Mouse (Mus musculus) kidney, adult 2 months (tissue): Measurements from ENCODE around the gene Egflam. TPM values are rescaled to one million over a fixed set of nuclear protein-coding genes. Genes with fewer than 3 reads are reported as not detected.
A peak's percentile ranks its signal among the peaks of the same experiment; 100 is the strongest.

Experiments used
- DNase-seq: peaks from one replicate; pipeline ENCODE4 v3.0.0; 2021
- H3K27ac ChIP-seq: fragments of 200-500 bp; 2 replicates; pipeline ENCODE4 v1.5.1; 2012; ENCODE audit warnings: low read depth, low read length, control low read depth, inconsistent platforms; ENCODE audit not compliant: insufficient read depth
- H3K27me3 ChIP-seq: fragments of 200-500 bp; replicated peaks from 2 replicates; pipeline ENCODE4 v1.6.1; 2012; ENCODE audit warnings: mild to moderate bottlenecking, moderate library complexity, low read length, inconsistent platforms; ENCODE audit not compliant: control insufficient read depth, insufficient read depth
- H3K36me3 ChIP-seq: fragments of 200-500 bp; 2 replicates; pipeline ENCODE4 v1.6.1; 2012; ENCODE audit warnings: mild to moderate bottlenecking, moderate library complexity, low read length, inconsistent platforms; ENCODE audit not compliant: control insufficient read depth, insufficient read depth
- H3K4me1 ChIP-seq: fragments of 200-500 bp; 2 replicates; pipeline ENCODE4 v1.6.1; 2011; ENCODE audit warnings: low read length; ENCODE audit not compliant: control insufficient read depth, insufficient read depth
- H3K4me3 ChIP-seq: fragments of 200-500 bp; 2 replicates; pipeline ENCODE4 v1.5.1; 2011; ENCODE audit warnings: mild to moderate bottlenecking, low read depth, low read length, control low read depth; ENCODE audit not compliant: insufficient read depth
- CTCF ChIP-seq: fragments of 200-500 bp; conservative IDR thresholded peaks from 2 replicates; pipeline ENCODE4 v1.5.1; 2011; ENCODE audit warnings: low read depth, mild to moderate bottlenecking, control low read depth, low read length, moderate library complexity, mixed read lengths; ENCODE audit not compliant: insufficient read depth, insufficient read length
- POLR2A ChIP-seq: fragments of 200-500 bp; IDR thresholded peaks from one replicate; pipeline ENCODE4 v1.6.1; 2011; ENCODE audit warnings: low read depth, low read length, control low read depth
- WGBS: fragments of 180-500 bp; shearing (Covaris S2); methylation state at CpG from one replicate; pipeline ENCODE4 v1.1.7; 2018; 5-methylcytosine and 5-hydroxymethylcytosine counted together
- polyA plus RNA-seq: library from polyadenylated mRNA; depleted of rRNA; stranded (reverse); fragments of >200 nt; gene quantifications from 2 replicates; pipeline ENCODE4 v1.2.3, GENCODE M21; 2012

Egflam gene
- polyA plus RNA-seq, 1 experiment, result 6.8 TPM

DNA sequence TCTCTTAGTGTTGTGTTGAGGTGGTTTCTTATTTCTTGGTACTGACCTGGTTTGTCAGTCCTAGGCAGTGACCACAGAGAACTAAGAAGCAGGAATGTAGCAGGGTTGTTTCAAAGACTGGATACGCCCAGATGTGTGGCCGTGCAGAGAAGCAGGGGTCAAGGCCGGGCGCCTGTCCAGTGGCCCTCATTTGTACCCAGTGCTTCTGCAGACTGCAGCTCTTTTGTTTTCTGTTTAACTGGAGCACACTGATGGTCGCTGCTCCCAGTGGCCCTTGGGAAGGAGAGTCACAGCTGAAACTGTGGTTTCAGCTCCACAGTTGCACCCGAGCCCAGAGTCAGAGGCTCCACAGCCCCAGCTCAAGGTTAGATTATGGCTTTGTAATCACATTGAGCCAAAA, 217.6 kb downstream of the Egflam start:
- H3K27me3 ChIP-seq, result no peaks in the 10 kb centered on the region
- 80% methylated on average over 6 of the region's 6 CpGs for WGBS
- TF ChIP-seq CTCF (no peak), POLR2A (no peak)
- H3K4me1 ChIP-seq, result no peaks in the 10 kb centered on the region
- H3K4me3 ChIP-seq, result no peak overlapping the region
- no peak overlapping the region for H3K27ac ChIP-seq
- DNase-seq, result no peak
- H3K36me3 ChIP-seq, result peaks cover 8% of the 10 kb centered on the region

DNA sequence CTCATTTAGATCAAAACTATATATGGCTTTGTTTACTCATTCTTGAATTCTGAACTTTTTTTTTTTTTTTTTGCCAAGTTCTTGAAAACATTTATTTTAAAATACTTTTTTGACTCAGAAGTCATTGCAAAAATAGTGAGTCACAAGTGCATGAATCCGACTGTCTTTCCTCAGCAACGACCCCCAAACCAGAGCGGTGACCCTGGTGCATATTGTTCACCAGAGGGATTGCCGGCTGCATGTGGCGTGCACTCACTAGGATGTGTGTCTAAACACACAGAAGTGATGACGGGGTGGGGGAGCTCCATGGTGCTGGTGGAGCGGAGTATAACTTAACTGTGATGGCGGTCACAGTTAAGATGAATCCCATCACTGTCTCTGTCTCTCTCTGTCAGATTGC, 224.4 kb downstream of the Egflam start:
- no peak for DNase-seq
- no peaks in the 10 kb centered on the region for H3K27me3 ChIP-seq
- H3K4me3 ChIP-seq, result no peak overlapping the region
- TF ChIP-seq CTCF, result no peak
- TF ChIP-seq POLR2A, result no peak
- no peaks in the 10 kb centered on the region for H3K4me1 ChIP-seq
- WGBS, result 95% methylated on average over 8 of the region's 8 CpGs
- H3K27ac ChIP-seq, result no peak overlapping the region
- H3K36me3 ChIP-seq, result peaks cover 4% of the 10 kb centered on the region

DNA sequence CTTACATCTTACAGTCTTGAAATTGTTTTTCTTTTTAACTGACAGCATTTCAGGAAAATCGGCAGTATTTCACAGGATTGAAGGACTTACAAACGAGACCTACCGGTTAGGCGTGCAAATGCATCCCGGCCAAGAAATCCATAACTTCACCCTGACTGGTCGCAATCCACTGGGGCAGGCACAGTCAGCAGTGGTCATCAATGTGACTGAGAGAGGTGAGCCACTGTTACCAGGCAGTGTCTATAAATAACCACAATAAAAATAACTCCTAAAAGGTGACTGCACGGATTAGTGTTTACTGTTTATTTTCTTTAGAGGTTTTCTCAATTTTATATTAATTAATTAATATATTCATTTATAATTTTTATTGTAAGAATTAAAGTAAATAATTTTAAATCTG, 224.8 kb downstream of the Egflam start:
- WGBS, result 75% methylated on average over 7 of the region's 7 CpGs
- Histone ChIP-seq H3K27ac (no peak overlapping the region), H3K27me3 (no peaks in the 10 kb centered on the region), H3K36me3 (peaks cover 6% of the 10 kb centered on the region), H3K4me1 (no peaks in the 10 kb centered on the region), H3K4me3 (no peak overlapping the region)
- no peak for DNase-seq
- TF ChIP-seq CTCF (no peak), POLR2A (no peak)

DNA sequence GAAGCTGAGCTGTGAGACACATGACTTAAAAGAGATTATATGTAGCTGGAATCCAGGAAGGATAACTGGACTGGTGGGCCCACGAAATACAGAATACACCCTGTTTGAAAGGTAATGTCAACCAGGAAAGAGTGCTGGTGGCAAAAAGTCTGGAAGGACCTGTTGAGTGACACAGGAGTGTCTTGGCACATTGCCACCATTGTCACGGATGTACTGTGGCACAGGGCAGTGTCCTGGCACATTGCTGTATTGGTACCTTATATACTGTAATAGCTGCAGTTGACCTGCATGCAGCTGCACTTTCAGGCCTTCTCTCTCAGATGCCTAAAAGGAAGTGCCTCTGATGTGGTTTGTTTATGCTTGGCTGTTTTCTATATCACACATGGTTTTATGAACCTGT, 225.3 kb downstream of the Egflam start:
- Histone ChIP-seq H3K27ac (no peak overlapping the region), H3K36me3 (peaks cover 6% of the 10 kb centered on the region), H3K4me3 (no peak overlapping the region), H3K27me3 (no peaks in the 10 kb centered on the region), H3K4me1 (no peaks in the 10 kb centered on the region)
- TF ChIP-seq POLR2A (no peak), CTCF (no peak)
- DNase-seq, result peak; percentile 49
- 38% methylated on average over 2 of the region's 2 CpGs for WGBS

- no peaks in the 10 kb centered on the region for H3K27me3 ChIP-seq
- peaks cover 5% of the 10 kb centered on the region for H3K36me3 ChIP-seq
- no peak for TF ChIP-seq POLR2A
- no peak for TF ChIP-seq CTCF
- H3K4me1 ChIP-seq, result 0 out of 2 replicates have a peak, but pooled peaks cover 4% of the 10 kb centered on the region
- H3K4me3 ChIP-seq, result no peak overlapping the region
- no peak for DNase-seq
- WGBS, result 58% methylated on average over 11 of the region's 11 CpGs
- no peak overlapping the region for H3K27ac ChIP-seq
Measured at GRCm38 (mm10) chr15:7167906-7168532, 230.2 kb downstream of the Egflam start.

GRCm38 (mm10) chr15:7167238-7167905, 230.8 kb downstream of the Egflam start:
- DNase-seq, result no peak
- no peaks in the 10 kb centered on the region for H3K27me3 ChIP-seq
- 0 out of 2 replicates have a peak, but pooled peaks cover 4% of the 10 kb centered on the region for H3K4me1 ChIP-seq
- peaks cover 5% of the 10 kb centered on the region for H3K36me3 ChIP-seq
- no peak for TF ChIP-seq CTCF
- TF ChIP-seq POLR2A, result no peak
- no peak overlapping the region for H3K27ac ChIP-seq
- H3K4me3 ChIP-seq, result no peak overlapping the region
- WGBS, result 73% methylated on average over 10 of the region's 10 CpGs

GRCm38 (mm10) chr15:7166735-7167134, 231.5 kb downstream of the Egflam start:
- 80% methylated on average over 9 of the region's 9 CpGs for whole genome bisulfite sequencing
- 0 out of 2 replicates have a peak, but pooled peaks cover 4% of the 10 kb centered on the region for H3K4me1 ChIP-seq
- no peaks in the 10 kb centered on the region for H3K27me3 ChIP-seq
- peaks cover 5% of the 10 kb centered on the region for H3K36me3 ChIP-seq
- no peak for DNase-seq
- H3K4me3 ChIP-seq, result no peak overlapping the region
- H3K27ac ChIP-seq, result no peak overlapping the region
- no peak for TF ChIP-seq POLR2A
- TF ChIP-seq CTCF, result no peak
